Comparison of ENCODE assay signal across 8 mouse cellular contexts in genomic region chr8:69974194-69974614, GRCm38 (mm10). TPM values are rescaled to one million over a fixed set of nuclear protein-coding genes. Genes with fewer than 3 reads are reported as not detected.
A peak's percentile ranks its signal among the peaks of the same experiment; 100 is the strongest.
DNase-seq lines count a peak whose midpoint lies in the region; ATAC-seq and TF ChIP-seq lines count a peak whose summit lies in the region.

No protein-coding gene starts in this region.

- no peaks in the 10 kb centered on the region for H3K27me3 ChIP-seq in forebrain, embryonic 15.5 days
- H3K27me3 ChIP-seq in lung, embryonic 14.5 days (ENCODE audit: insufficient read depth, low read length): no peaks in the 10 kb centered on the region
- no peaks in the 10 kb centered on the region for H3K27me3 ChIP-seq in thymus, adult 2 months (ENCODE audit: control insufficient read depth, insufficient read depth, low read length)

- intact Hi-C loops in heart, postnatal 36 days (cut with DNase I): loop anchor here (1.0 kb wide), 2 partner anchors 21 to 54 kb away; no protein-coding TSS in a partner anchor

- TF ChIP-seq CTCF in layer of hippocampus, adult 2 months (conservative IDR thresholded peaks at IDR 0.05): no peak
- no peak for TF ChIP-seq CTCF in lung, embryonic 14.5 days (IDR thresholded peaks at IDR 0.05; ENCODE audit: low read depth)
- TF ChIP-seq CTCF in olfactory bulb, adult 2 months (IDR thresholded peaks at IDR 0.05; ENCODE audit: insufficient read depth, low read depth, low read length): no peak
- TF ChIP-seq CTCF in thymus, adult 2 months (IDR thresholded peaks at IDR 0.05; ENCODE audit: borderline replicate concordance, control insufficient read depth, extremely low read depth, insufficient read depth, low read length, poor library complexity): no peak

- H3K36me3 ChIP-seq in forebrain, embryonic 15.5 days: no peaks in the 10 kb centered on the region
- H3K36me3 ChIP-seq in lung, embryonic 14.5 days (ENCODE audit: insufficient read depth): no peaks in the 10 kb centered on the region
- no peaks in the 10 kb centered on the region for H3K36me3 ChIP-seq in thymus, adult 2 months (ENCODE audit: control insufficient read depth, insufficient read depth, low read length)

- peak; percentile 94 for DNase-seq in ES-CJ7 (ENCODE audit: low read depth, low spot score)
- peak; percentile 95 for DNase-seq in cerebellum, adult 11 months
- peak; percentile 98 to 99 for DNase-seq in heart, postnatal 36 days
- peak; percentile 92 to 93 for DNase-seq in layer of hippocampus, adult 2 months (ENCODE audit: low spot score in 2 of 2)
- DNase-seq in lung, embryonic 14.5 days: peak; percentile 98
- DNase-seq in thymus, adult 2 months: peak; percentile 96

- peak overlapping the region; percentile 58 for H3K4me2 ChIP-seq in forebrain, embryonic 15.5 days (replicated peaks)
- peak overlapping the region; percentile 89 for H3K4me2 ChIP-seq in lung, embryonic 14.5 days

- 0% methylated on average over 47 of the region's 50 CpGs for WGBS in forebrain, embryonic 15.5 days
- WGBS in lung, embryonic 14.5 days: under 1% methylated on average over 42 of the region's 50 CpGs
- WGBS in olfactory bulb, adult 2 months: 1% methylated on average over 50 of the region's 50 CpGs
- WGBS in thymus, adult 2 months: 1% methylated on average over 50 of the region's 50 CpGs

- peak overlapping the region; percentile 64 for H3K27ac ChIP-seq in forebrain, embryonic 15.5 days (replicated peaks)
- H3K27ac ChIP-seq in layer of hippocampus, adult 2 months: peak overlapping the region; percentile 70
- H3K27ac ChIP-seq in lung, embryonic 14.5 days (ENCODE audit: low read depth): peak overlapping the region; percentile 89
- no peak overlapping the region for H3K27ac ChIP-seq in olfactory bulb, adult 2 months (ENCODE audit: insufficient read depth, low read depth, low read length)
- no peak overlapping the region for H3K27ac ChIP-seq in thymus, adult 2 months (ENCODE audit: control insufficient read depth, insufficient read depth, low read length)

- peaks cover 30% of the 10 kb centered on the region for H3K4me1 ChIP-seq in forebrain, embryonic 15.5 days
- H3K4me1 ChIP-seq in lung, embryonic 14.5 days (ENCODE audit: insufficient read depth): peaks cover 18% of the 10 kb centered on the region; the same call in 1 of the 2 replicates
- peaks cover 14% of the 10 kb centered on the region for H3K4me1 ChIP-seq in olfactory bulb, adult 2 months (ENCODE audit: control insufficient read depth, insufficient read depth, low read length)
- peaks cover 8% of the 10 kb centered on the region for H3K4me1 ChIP-seq in thymus, adult 2 months (replicated peaks; ENCODE audit: control insufficient read depth, insufficient read depth, low read length)

- H3K9ac ChIP-seq in forebrain, embryonic 15.5 days (replicated peaks): peak overlapping the region; percentile 66
- H3K9ac ChIP-seq in lung, embryonic 14.5 days: peak overlapping the region; percentile 95

- ATAC-seq in forebrain, embryonic 15.5 days (replicated peaks): peak; percentile 93
- ATAC-seq in lung, embryonic 14.5 days (ENCODE audit: insufficient read depth): peak; percentile 96

- peak overlapping the region; percentile 71 for H3K4me3 ChIP-seq in forebrain, embryonic 15.5 days
- peak overlapping the region; percentile 90 for H3K4me3 ChIP-seq in layer of hippocampus, adult 2 months
- H3K4me3 ChIP-seq in lung, embryonic 14.5 days (ENCODE audit: low read depth, low read length): peak overlapping the region; percentile 99
- peak overlapping the region; percentile 70 for H3K4me3 ChIP-seq in olfactory bulb, adult 2 months (ENCODE audit: insufficient read depth, low read depth, low read length)
- peak overlapping the region; percentile 84 for H3K4me3 ChIP-seq in thymus, adult 2 months (ENCODE audit: control insufficient read depth, insufficient read depth, low read length)

- TF ChIP-seq POLR2A in olfactory bulb, adult 2 months (IDR thresholded peaks at IDR 0.05; ENCODE audit: insufficient read depth, low read depth, low read length): 0 out of 2 replicates have a peak, but pooled peaks have one; percentile 7
- no peak for TF ChIP-seq POLR2A in thymus, adult 2 months (IDR thresholded peaks at IDR 0.05; ENCODE audit: control insufficient read depth, extremely low read depth, insufficient read depth, low read length, poor library complexity)

- no peaks in the 10 kb centered on the region for H3K9me3 ChIP-seq in forebrain, embryonic 15.5 days
- no peaks in the 10 kb centered on the region for H3K9me3 ChIP-seq in lung, embryonic 14.5 days (ENCODE audit: low read depth, low read length)

RNA-seq across cellular contexts. Expression of gene Gatad2a, which starts 22.0 kb away (rescaled TPM):
- 28.3 and 35.5 TPM in 2 replicates for polyA plus RNA-seq in forebrain, embryonic 15.5 days (2015; fragmentation: Nextera tagmentation; extraction: Ambion mirVana)
- total RNA-seq in heart, postnatal 36 days (2021): 10 to 100 TPM; 31.6 to 36.5 TPM
- total RNA-seq in layer of hippocampus, adult 2 months (2021): 10 to 100 TPM; 29.7 to 32.4 TPM
- 81.5 and 92.4 TPM in 2 replicates for polyA plus RNA-seq in lung, embryonic 14.5 days (2014; fragmentation: Nextera tagmentation; extraction: Ambion mirVana)
- not detected in 2 replicates for polyA plus RNA-seq in olfactory bulb, adult 2 months (2012; ENCODE audit: insufficient read depth, insufficient read length, low replicate concordance, missing spikeins)
- 84.5 and 116 TPM in 2 replicates for polyA plus RNA-seq in thymus, adult 2 months (2012; rRNA removed)

Comparison
In these comparisons a context has a peak if more than half of its experiments do, and no peak if none do; other contexts are left out.
1. H3K27ac ChIP-seq: peak in forebrain, embryonic 15.5 days (single experiment), layer of hippocampus, adult 2 months (single experiment) and lung, embryonic 14.5 days (single experiment); none in olfactory bulb, adult 2 months (single experiment) and thymus, adult 2 months (single experiment).
2. RNA of gene Gatad2a, which starts 22.0 kb away (polyA plus RNA-seq): 81.5 to 92.4 TPM in lung, embryonic 14.5 days, 84.5 to 116 TPM in thymus, adult 2 months and 28.3 to 35.5 TPM in forebrain, embryonic 15.5 days; not detected in olfactory bulb, adult 2 months; every median in the first group is over 10 times any median in the second.
3. Peak in every context shown above with its lines, with median percentiles within 50 percentile points of each other: DNase-seq and H3K4me3 ChIP-seq.